Mouse (Mus musculus): Measurements from ENCODE around the gene Mapk1.

DNA sequence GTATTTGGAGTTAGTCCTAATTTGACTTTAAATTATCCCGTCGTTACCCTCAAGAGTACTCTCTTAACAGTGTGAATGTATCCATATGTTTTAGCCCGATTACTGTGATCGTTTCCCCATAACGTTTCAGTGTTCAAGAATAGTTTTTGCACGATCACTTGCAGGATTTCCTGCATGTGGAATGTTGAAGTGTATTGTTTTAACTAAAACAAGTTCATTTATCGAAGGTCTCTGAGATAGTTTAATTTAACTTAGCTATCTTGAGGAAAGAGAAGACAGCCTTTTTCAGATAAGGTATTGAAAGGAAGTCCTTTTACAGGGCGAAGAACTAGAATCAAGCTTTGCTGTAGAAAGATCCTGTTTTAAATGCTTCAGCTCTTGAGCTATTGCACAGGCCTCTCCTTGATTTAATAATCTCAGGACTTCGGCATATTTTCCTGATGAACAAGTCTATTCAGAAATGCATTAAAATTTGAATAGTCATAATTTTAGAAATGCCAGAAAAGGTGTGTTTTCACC, 1.3 kb downstream of the Mapk1 start:
- TF ChIP-seq POLR2A (IDR thresholded peaks at IDR 0.05; ENCODE audit: borderline replicate concordance, control insufficient read depth, low read depth, low read length) (no peak), CTCF (IDR thresholded peaks at IDR 0.05; ENCODE audit: control insufficient read depth, insufficient read depth, low read length) (no peak)

All from bone marrow, adult 2 months (tissue).